Mouse (Mus musculus): ENCODE results near the gene Hoxc8.

Hoxc8 gene

GRCm38 (mm10) chr15:102983716-102984115 is 6.7 kb upstream of the Hoxc8 start:
- no peak for DNase-seq (ENCODE audit: low read depth)

GRCm38 (mm10) chr15:102984521-102984920 is 5.9 kb upstream of the Hoxc8 start:
- DNase-seq (ENCODE audit: low read depth) = no peak

- no peak for DNase-seq (ENCODE audit: low read depth)
These were observed 5.5 kb upstream of the Hoxc8 start for GRCm38 (mm10) chr15:102984925-102985324.

- peak; percentile 96 for DNase-seq (ENCODE audit: low read depth)
These were observed 3.1 kb upstream of the Hoxc8 start for GRCm38 (mm10) chr15:102987124-102987833.

- no peak for DNase-seq (ENCODE audit: low read depth)
These were observed 2.3 kb upstream of the Hoxc8 start for GRCm38 (mm10) chr15:102988078-102988477.

- no peak for DNase-seq (ENCODE audit: low read depth)
These were observed 1.4 kb downstream of the Hoxc8 start for GRCm38 (mm10) chr15:102991782-102992181.

GRCm38 (mm10) chr15:102992206-102992605 is 1.8 kb downstream of the Hoxc8 start:
- no peak for DNase-seq (ENCODE audit: low read depth)

- DNase-seq (ENCODE audit: low read depth) = no peak
These were observed 2.5 kb downstream of the Hoxc8 start for GRCm38 (mm10) chr15:102992863-102993262.

GRCm38 (mm10) chr15:102996548-102996947 is 6.1 kb downstream of the Hoxc8 start:
- no peak for DNase-seq (ENCODE audit: low read depth)

- peak; percentile 38 for DNase-seq (ENCODE audit: low read depth)
These were observed 7.0 kb downstream of the Hoxc8 start for GRCm38 (mm10) chr15:102997431-102997830.

GRCm38 (mm10) chr15:102997939-102998355 is 7.5 kb downstream of the Hoxc8 start, which contains the start of gene Hoxc6:
Gene Hoxc6 (plus strand): TSS chr15:102998257.
- DNase-seq (ENCODE audit: low read depth) = peak; percentile 82

- peak; percentile 50 for DNase-seq (ENCODE audit: low read depth)
These were observed 8.3 kb downstream of the Hoxc8 start for GRCm38 (mm10) chr15:102998608-102999182.

- DNase-seq (ENCODE audit: low read depth) = peak; percentile 96
These were observed 8.9 kb downstream of the Hoxc8 start for GRCm38 (mm10) chr15:102999183-102999831.

GRCm38 (mm10) chr15:102999955-103000354 is 9.5 kb downstream of the Hoxc8 start:
- DNase-seq (ENCODE audit: low read depth) = peak; percentile 55

GRCm38 (mm10) chr15:103000501-103000901 is 10.1 kb downstream of the Hoxc8 start:
- no peak for DNase-seq (ENCODE audit: low read depth)

GRCm38 (mm10) chr15:103001370-103001769 is 11.0 kb downstream of the Hoxc8 start:
- DNase-seq (ENCODE audit: low read depth) = no peak

- DNase-seq (ENCODE audit: low read depth) = peak; percentile 82
These were observed 11.7 kb downstream of the Hoxc8 start for GRCm38 (mm10) chr15:103002156-103002555.

- peak; percentile 39 for DNase-seq (ENCODE audit: low read depth)
These were observed 12.5 kb downstream of the Hoxc8 start for GRCm38 (mm10) chr15:103002821-103003448.

GRCm38 (mm10) chr15:103005308-103005707 is 14.9 kb downstream of the Hoxc8 start:
- peak; percentile 58 for DNase-seq (ENCODE audit: low read depth)

GRCm38 (mm10) chr15:103005797-103006196 is 15.4 kb downstream of the Hoxc8 start:
- peak; percentile 45 for DNase-seq (ENCODE audit: low read depth)

- DNase-seq (ENCODE audit: low read depth) = no peak
These were observed 15.9 kb downstream of the Hoxc8 start for GRCm38 (mm10) chr15:103006326-103006725.

GRCm38 (mm10) chr15:103009265-103010111 is 19.1 kb downstream of the Hoxc8 start:
- DNase-seq (ENCODE audit: low read depth) = peak; percentile 50

Measured in NIH3T3 (cell line).